Mouse (Mus musculus): ENCODE measurements around the gene Ntm. TPM values are rescaled to one million over a fixed set of nuclear protein-coding genes. Genes with fewer than 3 reads are reported as not detected.

Gene Ntm
- total and polyA plus RNA-seq, 3 experiments: 1.6 to 1.9 (median 1.8) TPM

DNA sequence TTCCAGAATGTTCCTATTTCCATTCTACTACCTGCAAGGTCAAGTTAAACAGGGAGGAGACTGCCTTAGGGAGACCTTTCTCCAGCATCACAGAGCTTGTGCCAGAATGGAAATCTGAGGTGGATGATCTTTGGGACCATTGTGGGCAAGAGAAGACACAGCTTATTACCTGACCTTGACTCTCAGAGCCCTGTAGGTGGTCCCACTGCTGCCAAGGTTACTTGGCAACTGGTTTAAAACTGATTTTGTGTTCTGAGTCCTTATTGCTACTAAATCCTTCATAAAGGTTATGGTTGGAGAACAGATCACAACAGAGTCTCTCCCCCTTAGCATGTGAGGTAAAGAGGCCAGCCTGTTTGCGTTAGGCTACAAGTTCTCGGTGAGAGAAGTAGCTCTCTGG is 839.1 kb downstream of the Ntm start:
- no peaks in the 10 kb centered on the region for H3K27me3 ChIP-seq (ENCODE audit: control insufficient read depth, insufficient read depth, low read length)
- no peak overlapping the region for H3K4me3 ChIP-seq
- 84% methylated on average over 2 of the region's 2 CpGs for WGBS
- H3K27ac ChIP-seq: no peak overlapping the region
- H3K4me1 ChIP-seq (ENCODE audit: control insufficient read depth, insufficient read depth, low read length): no peaks in the 10 kb centered on the region
- intact Hi-C loops (cut with DNase I): no loop called here
- no peak for DNase-seq
- H3K79me2 ChIP-seq (replicated peaks; ENCODE audit: control insufficient read depth, insufficient read depth, low read length): no peaks in the 10 kb centered on the region
- no peaks in the 10 kb centered on the region for H3K36me3 ChIP-seq (ENCODE audit: control insufficient read depth, insufficient read depth, low read length)
- H3K9ac ChIP-seq (ENCODE audit: low read depth, low read length): no peak overlapping the region
- no peak for TF ChIP-seq EP300 (IDR thresholded peaks at IDR 0.05; ENCODE audit: insufficient read depth, low read depth, low read length)
- TF ChIP-seq POLR2A (IDR thresholded peaks at IDR 0.05; ENCODE audit: insufficient read depth, low read depth, low read length): no peak
- TF ChIP-seq CTCF (IDR thresholded peaks at IDR 0.05): no peak

DNA sequence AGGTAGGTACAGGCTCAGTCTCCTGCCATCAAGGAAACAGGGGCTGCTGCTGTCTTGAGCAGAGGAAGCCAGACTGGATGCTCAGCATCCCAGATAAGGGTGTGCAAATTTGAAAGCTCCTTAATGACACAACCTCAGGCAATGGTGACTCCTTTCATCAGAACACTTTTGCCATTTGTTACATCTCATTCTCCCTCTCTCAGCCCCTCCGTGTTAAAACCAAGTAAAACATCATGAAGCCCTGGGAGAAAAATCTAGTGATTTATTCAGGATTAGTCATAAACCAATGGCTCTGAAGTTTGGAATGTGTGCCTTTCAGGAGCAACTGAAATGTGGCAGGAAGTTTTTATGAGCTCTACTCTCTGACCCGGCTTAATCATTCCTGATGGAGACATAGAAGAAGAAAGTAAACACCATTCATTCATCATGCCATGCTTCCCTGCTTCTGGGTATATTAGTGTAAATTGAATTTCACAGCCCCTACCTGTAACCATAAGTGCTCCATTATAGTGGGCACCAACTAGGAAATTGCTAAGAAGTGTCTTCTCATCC is 845.3 kb downstream of the Ntm start:
- WGBS: 55% methylated on average over 2 of the region's 2 CpGs
- Histone ChIP-seq H3K27me3 (ENCODE audit: control insufficient read depth, insufficient read depth, low read length) (no peaks in the 10 kb centered on the region), H3K36me3 (ENCODE audit: control insufficient read depth, insufficient read depth, low read length) (no peaks in the 10 kb centered on the region), H3K79me2 (replicated peaks; ENCODE audit: control insufficient read depth, insufficient read depth, low read length) (no peaks in the 10 kb centered on the region), H3K4me1 (ENCODE audit: control insufficient read depth, insufficient read depth, low read length) (no peaks in the 10 kb centered on the region), H3K4me3 (no peak overlapping the region), H3K27ac (no peak overlapping the region), H3K9ac (ENCODE audit: low read depth, low read length) (no peak overlapping the region)
- no peak for DNase-seq
- intact Hi-C loops (cut with DNase I): no loop called here
- TF ChIP-seq CTCF (IDR thresholded peaks at IDR 0.05) (no peak), POLR2A (IDR thresholded peaks at IDR 0.05; ENCODE audit: insufficient read depth, low read depth, low read length) (no peak), EP300 (IDR thresholded peaks at IDR 0.05; ENCODE audit: insufficient read depth, low read depth, low read length) (no peak)

DNA sequence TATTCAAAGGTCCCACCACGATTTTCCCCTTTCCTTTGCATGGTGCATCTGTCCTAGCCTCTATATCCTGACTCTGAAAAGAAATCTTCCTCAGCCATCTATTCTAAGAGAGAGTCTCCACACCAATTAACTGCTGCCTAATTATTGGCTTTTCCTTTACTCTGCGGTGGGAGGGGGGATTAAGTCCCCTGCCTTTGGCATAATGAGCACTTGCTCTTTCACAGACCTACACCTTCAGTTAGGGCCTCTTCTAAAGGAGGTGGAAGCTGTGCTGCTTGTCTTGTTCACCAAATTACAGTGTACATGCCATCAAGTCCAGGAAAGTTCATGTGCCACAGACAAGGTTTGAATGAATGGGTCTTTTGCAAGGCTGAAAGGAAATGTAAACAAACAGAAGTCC is 847.6 kb downstream of the Ntm start:
- H3K79me2 ChIP-seq (replicated peaks; ENCODE audit: control insufficient read depth, insufficient read depth, low read length): no peaks in the 10 kb centered on the region
- intact Hi-C loops (cut with DNase I): no loop called here
- no peak for TF ChIP-seq EP300 (IDR thresholded peaks at IDR 0.05; ENCODE audit: insufficient read depth, low read depth, low read length)
- TF ChIP-seq POLR2A (IDR thresholded peaks at IDR 0.05; ENCODE audit: insufficient read depth, low read depth, low read length): no peak
- TF ChIP-seq CTCF (IDR thresholded peaks at IDR 0.05): no peak
- H3K4me1 ChIP-seq (ENCODE audit: control insufficient read depth, insufficient read depth, low read length): no peaks in the 10 kb centered on the region
- no peak for DNase-seq
- no peak overlapping the region for H3K9ac ChIP-seq (ENCODE audit: low read depth, low read length)
- no peak overlapping the region for H3K4me3 ChIP-seq
- no peaks in the 10 kb centered on the region for H3K27me3 ChIP-seq (ENCODE audit: control insufficient read depth, insufficient read depth, low read length)
- WGBS: 36% methylated on average over 2 of the region's 2 CpGs
- no peak overlapping the region for H3K27ac ChIP-seq
- no peaks in the 10 kb centered on the region for H3K36me3 ChIP-seq (ENCODE audit: control insufficient read depth, insufficient read depth, low read length)

DNA sequence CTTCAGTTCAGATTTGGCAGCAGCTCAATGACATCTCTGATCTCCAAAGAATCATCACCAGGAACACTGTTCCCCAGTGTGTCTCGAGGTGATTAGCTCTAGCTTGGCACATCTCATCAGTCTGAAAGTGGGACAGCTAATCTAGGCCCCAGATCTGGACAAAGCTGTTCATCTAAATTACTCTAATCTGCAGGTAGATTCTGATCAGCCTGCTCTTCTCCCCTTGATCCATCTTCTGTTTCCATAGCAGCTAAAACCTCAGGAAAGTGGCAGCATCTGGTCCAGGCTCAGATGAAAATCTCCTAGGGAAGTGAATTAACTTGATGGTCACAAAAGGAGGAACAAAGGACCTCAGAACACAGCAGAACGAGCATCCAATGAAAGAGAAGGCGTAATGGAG is 856.2 kb downstream of the Ntm start:
- no peaks in the 10 kb centered on the region for H3K79me2 ChIP-seq (replicated peaks; ENCODE audit: control insufficient read depth, insufficient read depth, low read length)
- no peaks in the 10 kb centered on the region for H3K27me3 ChIP-seq (ENCODE audit: control insufficient read depth, insufficient read depth, low read length)
- no peak for DNase-seq
- no peak overlapping the region for H3K27ac ChIP-seq
- H3K4me3 ChIP-seq: no peak overlapping the region
- no peak for TF ChIP-seq CTCF (IDR thresholded peaks at IDR 0.05)
- TF ChIP-seq EP300 (IDR thresholded peaks at IDR 0.05; ENCODE audit: insufficient read depth, low read depth, low read length): no peak
- no peak for TF ChIP-seq POLR2A (IDR thresholded peaks at IDR 0.05; ENCODE audit: insufficient read depth, low read depth, low read length)
- no peaks in the 10 kb centered on the region for H3K4me1 ChIP-seq (ENCODE audit: control insufficient read depth, insufficient read depth, low read length)
- intact Hi-C loops (cut with DNase I): no loop called here
- no peaks in the 10 kb centered on the region for H3K36me3 ChIP-seq (ENCODE audit: control insufficient read depth, insufficient read depth, low read length)
- H3K9ac ChIP-seq (ENCODE audit: low read depth, low read length): no peak overlapping the region
- WGBS: 64% methylated on average over 3 of the region's 3 CpGs

DNA sequence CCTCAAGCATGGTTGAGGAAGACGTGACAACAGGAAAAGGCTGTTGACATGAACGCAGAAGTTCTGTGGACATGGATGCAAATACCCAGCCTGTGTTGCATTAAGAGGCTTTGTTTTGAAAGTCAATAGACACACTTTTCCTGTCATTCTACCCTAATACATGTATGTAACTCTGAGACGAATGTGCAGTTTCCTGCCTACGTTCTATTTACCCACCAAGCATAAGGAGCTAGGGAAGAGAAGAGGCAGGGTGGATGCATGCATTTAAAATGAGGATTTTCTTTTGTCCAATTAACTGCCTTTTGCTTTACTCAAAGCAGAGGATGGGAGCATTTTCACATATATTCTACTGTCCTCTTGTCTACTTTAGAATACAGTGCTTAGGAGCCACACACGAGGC is 858.5 kb downstream of the Ntm start:
- Histone ChIP-seq H3K27ac (no peak overlapping the region), H3K79me2 (replicated peaks; ENCODE audit: control insufficient read depth, insufficient read depth, low read length) (no peaks in the 10 kb centered on the region), H3K36me3 (ENCODE audit: control insufficient read depth, insufficient read depth, low read length) (no peaks in the 10 kb centered on the region), H3K4me3 (no peak overlapping the region), H3K27me3 (ENCODE audit: control insufficient read depth, insufficient read depth, low read length) (no peaks in the 10 kb centered on the region), H3K9ac (ENCODE audit: low read depth, low read length) (no peak overlapping the region), H3K4me1 (ENCODE audit: control insufficient read depth, insufficient read depth, low read length) (no peaks in the 10 kb centered on the region)
- 65% methylated on average over 5 of the region's 5 CpGs for WGBS
- intact Hi-C loops (cut with DNase I): no loop called here
- no peak for DNase-seq
- TF ChIP-seq CTCF (IDR thresholded peaks at IDR 0.05) (no peak), EP300 (IDR thresholded peaks at IDR 0.05; ENCODE audit: insufficient read depth, low read depth, low read length) (no peak)

DNA sequence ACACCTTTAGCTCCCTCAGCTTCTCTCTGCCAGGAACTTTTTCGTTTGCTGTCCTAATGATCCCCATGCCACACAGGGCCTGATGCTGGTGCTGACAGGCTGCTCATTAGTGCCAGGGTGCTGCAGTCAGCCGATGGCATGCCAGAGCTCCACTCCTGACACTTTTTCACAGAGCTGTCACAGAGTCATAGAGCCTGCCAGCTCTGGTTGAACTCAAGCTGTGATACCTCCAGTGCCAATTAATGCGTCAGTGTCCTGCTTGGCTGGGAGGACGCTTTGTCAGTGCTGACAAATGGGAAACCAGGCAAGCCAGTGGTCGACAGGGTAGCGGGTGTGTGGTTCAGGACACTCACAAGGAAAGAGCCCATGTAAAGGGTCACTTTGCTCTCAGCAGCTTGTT is 858.9 kb downstream of the Ntm start:
- no peaks in the 10 kb centered on the region for H3K27me3 ChIP-seq (ENCODE audit: control insufficient read depth, insufficient read depth, low read length)
- no peak overlapping the region for H3K9ac ChIP-seq (ENCODE audit: low read depth, low read length)
- DNase-seq: peak; percentile 31 to 61
- no peaks in the 10 kb centered on the region for H3K4me1 ChIP-seq (ENCODE audit: control insufficient read depth, insufficient read depth, low read length)
- intact Hi-C loops (cut with DNase I): no loop called here
- H3K27ac ChIP-seq: no peak overlapping the region
- H3K36me3 ChIP-seq (ENCODE audit: control insufficient read depth, insufficient read depth, low read length): no peaks in the 10 kb centered on the region
- 33% methylated on average over 6 of the region's 6 CpGs for WGBS
- H3K79me2 ChIP-seq (replicated peaks; ENCODE audit: control insufficient read depth, insufficient read depth, low read length): no peaks in the 10 kb centered on the region
- H3K4me3 ChIP-seq: no peak overlapping the region
- peak; percentile 77; the same call in 1 of the 2 replicates for TF ChIP-seq EP300 (IDR thresholded peaks at IDR 0.05; ENCODE audit: insufficient read depth, low read depth, low read length)
- no peak for TF ChIP-seq POLR2A (IDR thresholded peaks at IDR 0.05; ENCODE audit: insufficient read depth, low read depth, low read length)
- no peak for TF ChIP-seq CTCF (IDR thresholded peaks at IDR 0.05)

All from heart, adult 2 months (tissue).